8 mouse cellular contexts compared by ENCODE assay signal in genomic region chr11:98918231-98918630, GRCm38 (mm10). TPM values are rescaled to one million over a fixed set of nuclear protein-coding genes. Genes with fewer than 3 reads are reported as not detected.
DNase-seq lines count a peak whose midpoint lies in the region; ATAC-seq lines count a peak whose summit lies in the region.

No protein-coding gene starts in this region.

- peak; percentile 70 for DNase-seq in kidney, adult 9 months
- no peak for DNase-seq in kidney, postnatal 14 days
- DNase-seq in adrenal gland, postnatal 36 days, result peak; percentile 54 to 63
- DNase-seq in heart, postnatal 4 days, result peak; percentile 41
- DNase-seq in c-Kit-positive CD71-positive TER-119-positive erythroid progenitor cells, embryonic 14.5 days (ENCODE audit: low spot score), result no peak
- DNase-seq in yolk sac, embryonic 10.5 days (ENCODE audit: low spot score), result no peak

- no peaks in the 10 kb centered on the region for H3K9me3 ChIP-seq in midbrain, embryonic 16.5 days (replicated peaks; ENCODE audit: control insufficient read depth, low read length, poor library complexity, severe bottlenecking)

- H3K9ac ChIP-seq in midbrain, embryonic 16.5 days (ENCODE audit: low read depth, low read length), result no peak overlapping the region

- H3K27ac ChIP-seq in midbrain, embryonic 16.5 days (ENCODE audit: low read length), result no peak overlapping the region

- H3K4me3 ChIP-seq in midbrain, embryonic 16.5 days (ENCODE audit: low read depth, low read length), result no peak overlapping the region

- H3K4me2 ChIP-seq in midbrain, embryonic 16.5 days (ENCODE audit: low read length), result no peak overlapping the region

- H3K27me3 ChIP-seq in midbrain, embryonic 16.5 days (ENCODE audit: control insufficient read depth, insufficient read depth, low read depth, low read length), result no peaks in the 10 kb centered on the region

- ATAC-seq in megakaryocyte, adult 5-6 weeks (ENCODE audit: poor library complexity, severe bottlenecking), result peak; percentile 95
- ATAC-seq in midbrain, embryonic 16.5 days, result no peak

- H3K36me3 ChIP-seq in midbrain, embryonic 16.5 days (ENCODE audit: control insufficient read depth, insufficient read depth, low read length), result no peaks in the 10 kb centered on the region

- WGBS in midbrain, embryonic 16.5 days, result 81% methylated on average over 9 of the region's 9 CpGs

- H3K4me1 ChIP-seq in midbrain, embryonic 16.5 days (ENCODE audit: control insufficient read depth, insufficient read depth, low read length), result no peaks in the 10 kb centered on the region; the same call in 1 of the 2 replicates

RNA-seq across cellular contexts. Expression of gene Rara, which starts 9.4 kb away (rescaled TPM):
- 10 to 100 TPM; 20.0 to 24.5 TPM for total RNA-seq in adrenal gland, postnatal 36 days (2021)
- 10 to 100 TPM; 34.6 to 38.1 TPM for total RNA-seq in heart, postnatal 4 days (2021)
- 124 and 125 TPM in 2 replicates for total RNA-seq in megakaryocyte, adult 5-6 weeks (2015)
- total RNA-seq in megakaryocyte, adult 5-6 weeks (2017), result 38.8 and 43.3 TPM in 2 replicates
- polyA plus RNA-seq in midbrain, embryonic 16.5 days (2015; fragmentation: Nextera tagmentation; extraction: Ambion mirVana), result 9.5 and 9.6 TPM in 2 replicates

RNA-seq across cellular contexts. Expression of gene Cdc6, which starts 10.6 kb away (rescaled TPM):
- total RNA-seq in adrenal gland, postnatal 36 days (2021), result 1 to 10 TPM in 1 of 2 experiments, under 1 TPM in 1; 0.89 to 1.5 TPM
- 10 to 100 TPM in 1 of 2 experiments, 1 to 10 TPM in 1; 9.8 to 10.2 TPM for total RNA-seq in heart, postnatal 4 days (2021)
- total RNA-seq in megakaryocyte, adult 5-6 weeks (2015), result 26.4 and 31.3 TPM in 2 replicates
- total RNA-seq in megakaryocyte, adult 5-6 weeks (2017), result 26.5 and 27.5 TPM in 2 replicates
- 2.4 TPM in 2 replicates for polyA plus RNA-seq in midbrain, embryonic 16.5 days (2015; fragmentation: Nextera tagmentation; extraction: Ambion mirVana)

RNA-seq across cellular contexts. Expression of gene Wipf2, which starts 54.8 kb away (rescaled TPM):
- total RNA-seq in adrenal gland, postnatal 36 days (2021), result 10 to 100 TPM; 19.8 to 21.1 TPM
- total RNA-seq in heart, postnatal 4 days (2021), result 10 to 100 TPM; 12.6 to 14.1 TPM
- 25.9 and 26.6 TPM in 2 replicates for total RNA-seq in megakaryocyte, adult 5-6 weeks (2015)
- total RNA-seq in megakaryocyte, adult 5-6 weeks (2017), result 4.9 and 7.0 TPM in 2 replicates
- polyA plus RNA-seq in midbrain, embryonic 16.5 days (2015; fragmentation: Nextera tagmentation; extraction: Ambion mirVana), result 4.5 and 4.7 TPM in 2 replicates

Comparison
In these comparisons a context has a peak if more than half of its experiments do, and no peak if none do; other contexts are left out.
1. DNase-seq: peak in kidney, adult 9 months (single experiment), adrenal gland, postnatal 36 days (2 of 2) and heart, postnatal 4 days (single experiment); none in kidney, postnatal 14 days (single experiment), c-Kit-positive CD71-positive TER-119-positive erythroid progenitor cells, embryonic 14.5 days (single experiment) and yolk sac, embryonic 10.5 days (single experiment).
2. RNA of gene Cdc6, which starts 10.6 kb away (total RNA-seq): 26.4 to 31.3 TPM in megakaryocyte, adult 5-6 weeks and 9.8 to 10.2 TPM in heart, postnatal 4 days; 0.89 to 1.5 TPM in adrenal gland, postnatal 36 days; every median in the first group is over 4 times any median in the second.